Mouse (Mus musculus): Measurements from ENCODE around the gene Sergef.
"Not testable (repeated sequence)": the region's sequence is repeated elsewhere in the genome, so short reads cannot be mapped to it uniquely, and the experiment has no call there.

Gene Sergef

GRCm38 (mm10) chr7:46639692-46640031 lies at the start of gene Sergef:
Gene Sergef, minus strand, starts transcription at chr7:46639807.
- peak; percentile 92 for DNase-seq

- no peak for DNase-seq
Measured at GRCm38 (mm10) chr7:46686827-46687226, 47.2 kb upstream of the Sergef start.

- no peak for DNase-seq
Measured at GRCm38 (mm10) chr7:46680732-46681131, 41.1 kb upstream of the Sergef start.

DNA sequence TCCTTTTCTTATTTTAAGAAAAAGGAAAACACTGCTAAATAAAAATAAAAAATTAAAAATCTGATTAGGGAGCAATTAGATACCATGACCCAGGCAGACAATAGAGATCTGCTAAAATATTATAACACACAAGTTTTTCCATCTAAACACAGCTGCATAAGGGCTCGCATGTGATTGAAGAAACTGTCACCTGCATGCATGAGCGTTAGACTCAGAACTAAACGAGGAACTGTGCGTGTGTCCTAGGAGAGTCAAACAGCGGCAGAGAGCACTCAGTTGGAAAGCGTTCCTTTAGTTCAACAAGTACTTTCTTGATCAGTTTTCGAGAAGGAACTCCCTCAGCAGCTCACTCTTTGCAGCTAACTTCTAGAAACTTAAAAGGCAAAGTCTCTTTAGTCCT lies 39.4 kb upstream of the Sergef start:
- DNase-seq: not testable (repeated sequence)

DNA sequence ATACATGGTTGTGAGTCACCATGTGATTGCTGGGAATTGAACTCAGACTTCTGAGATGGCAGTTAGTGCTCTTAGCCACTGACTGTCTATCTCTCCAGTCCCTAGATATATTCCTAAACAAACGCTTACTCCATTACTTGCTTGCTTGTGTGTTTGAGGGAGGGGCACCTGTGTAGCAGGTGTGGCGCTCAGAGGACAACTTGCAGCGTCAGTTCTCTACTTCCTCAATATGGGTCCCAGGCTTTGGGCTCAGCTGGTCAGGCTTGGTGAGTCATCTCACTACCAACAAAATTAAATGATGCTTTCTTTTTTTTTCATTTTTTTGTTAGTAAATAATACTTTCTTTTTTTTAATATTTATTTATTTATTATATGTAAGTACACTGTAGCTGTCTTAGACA lies 38.8 kb upstream of the Sergef start:
- DNase-seq: no peak

- no peak for DNase-seq
Measured at GRCm38 (mm10) chr7:46676808-46677360, 37.3 kb upstream of the Sergef start.

- no peak for DNase-seq
Measured at GRCm38 (mm10) chr7:46675886-46676285, 36.3 kb upstream of the Sergef start.

DNA sequence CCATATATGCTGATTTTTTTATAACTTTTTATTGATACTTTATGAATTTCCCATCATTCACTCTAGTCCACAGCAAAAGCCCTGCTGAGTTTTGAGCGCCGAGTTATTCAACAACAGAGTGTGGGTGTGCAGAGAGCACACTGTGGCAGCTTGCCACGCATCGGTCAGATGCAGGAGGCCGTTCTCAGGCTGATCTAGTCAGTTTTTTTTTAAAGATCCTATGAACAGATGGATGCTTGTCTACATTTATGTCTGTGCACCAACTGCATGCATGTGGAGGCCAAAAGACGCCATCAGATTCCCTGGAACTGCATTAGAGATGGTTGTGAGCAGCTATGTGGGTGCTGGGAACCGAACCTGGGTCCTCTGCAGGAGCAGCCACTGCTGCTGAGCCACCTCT lies 35.5 kb upstream of the Sergef start:
- DNase-seq: no peak

GRCm38 (mm10) chr7:46672160-46672672 lies 32.6 kb upstream of the Sergef start, which contains the start of gene Tph1:
Gene Tph1, minus strand, starts transcription at chr7:46672537.
- no peak for DNase-seq

DNA sequence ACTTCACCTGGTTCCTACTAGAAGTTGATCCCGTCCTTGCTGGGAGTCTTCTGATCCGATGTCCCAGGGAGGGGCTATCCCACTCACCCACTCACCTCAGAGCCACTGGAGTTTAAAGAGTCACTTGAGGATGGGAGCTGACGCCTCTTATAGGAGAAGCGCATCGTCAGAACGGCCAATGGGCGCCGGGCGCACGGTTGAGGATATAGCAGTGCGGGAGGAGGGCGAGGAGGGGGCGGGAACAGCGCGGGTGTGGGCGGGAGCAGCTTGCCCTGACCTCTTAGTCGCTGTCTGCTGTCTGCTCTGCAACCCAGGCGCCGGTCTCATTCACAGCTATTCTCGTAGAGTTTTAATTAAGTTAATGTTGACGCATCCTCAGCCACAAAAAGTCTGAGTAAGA lies 27.6 kb upstream of the Sergef start:
- DNase-seq: no peak

DNA sequence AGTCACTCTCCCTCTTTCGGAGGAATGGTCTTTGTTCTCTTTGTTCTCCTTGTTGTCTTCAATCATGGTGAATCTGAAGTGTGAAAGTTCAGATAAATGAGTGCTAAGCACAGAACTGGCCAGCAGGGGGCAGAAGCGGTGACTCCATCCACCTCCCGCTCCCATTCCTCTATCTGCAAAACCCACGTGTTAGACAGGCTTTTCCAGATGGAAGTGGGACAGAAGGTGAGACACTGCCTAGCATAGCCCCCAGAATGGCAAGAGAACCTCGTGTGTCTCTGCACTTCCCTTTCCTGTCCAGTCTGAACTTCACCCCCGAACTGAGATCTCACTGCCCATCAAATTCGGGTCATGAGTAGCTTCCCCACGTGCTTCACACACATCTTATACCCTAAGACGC lies 25.6 kb upstream of the Sergef start:
- peak; percentile 31 for DNase-seq

DNA sequence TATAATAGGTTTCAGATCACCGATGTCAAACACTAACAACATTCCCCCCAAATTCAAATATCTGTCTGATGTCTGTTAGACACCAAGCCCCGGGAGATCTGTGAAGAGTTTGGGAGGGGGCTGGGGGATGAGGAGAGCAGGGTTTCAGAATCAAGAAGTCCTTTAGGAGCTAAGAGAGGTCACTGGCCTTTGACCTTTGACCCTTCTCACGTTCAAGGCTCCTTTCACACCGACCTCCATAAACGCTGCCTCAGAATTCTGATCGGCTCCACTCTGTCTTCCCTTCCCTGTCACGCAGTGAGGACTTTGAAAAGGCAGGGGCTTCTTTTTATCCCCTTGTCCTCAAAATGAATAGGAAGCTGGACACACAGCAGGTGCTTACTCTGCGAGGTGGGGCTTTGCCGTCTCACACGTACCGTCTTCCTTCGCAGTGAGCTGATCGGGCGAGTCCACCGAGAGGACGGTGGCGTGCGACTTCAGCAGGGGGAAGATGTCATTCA lies 22.0 kb upstream of the Sergef start:
- no peak for DNase-seq

DNA sequence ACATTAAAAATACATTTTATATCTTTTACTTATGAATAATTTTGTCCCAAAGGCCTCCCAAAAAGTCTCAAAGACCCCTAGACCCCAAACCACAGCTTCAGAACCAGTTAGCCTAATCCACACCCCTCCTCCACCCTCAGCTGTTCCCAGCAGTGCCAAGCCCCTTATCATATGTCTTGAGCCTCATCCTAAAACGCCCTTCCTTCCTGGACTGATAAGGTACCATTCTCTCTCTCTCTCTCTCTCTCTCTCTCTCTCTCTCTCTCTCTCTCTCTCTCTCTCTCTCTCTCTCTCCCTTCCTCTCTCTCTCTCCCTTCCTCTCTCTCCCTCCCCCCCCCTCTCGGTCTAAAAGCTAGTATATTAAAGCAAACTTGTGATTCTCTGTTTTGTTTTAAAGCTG lies 12.7 kb upstream of the Sergef start:
- DNase-seq: no peak

DNA sequence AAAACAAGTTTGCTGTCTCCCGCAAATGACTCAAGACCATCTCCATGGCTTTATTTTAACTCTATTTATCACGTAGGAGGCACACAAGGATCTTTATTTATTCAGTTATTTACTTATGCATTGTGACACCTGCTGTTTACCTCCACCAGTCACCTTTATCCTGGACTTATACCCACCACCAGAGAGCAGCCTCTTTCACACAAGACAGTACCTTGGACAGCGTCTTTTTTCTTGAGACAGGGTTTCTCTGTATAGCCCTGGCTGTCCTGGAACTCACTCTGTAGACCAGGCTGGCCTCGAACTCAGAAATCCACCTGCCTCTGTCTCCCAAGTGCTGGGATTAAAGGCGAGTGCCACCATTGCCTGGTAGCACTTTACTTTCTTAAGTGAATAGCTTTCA lies 10.6 kb upstream of the Sergef start:
- not testable (repeated sequence) for DNase-seq

DNA sequence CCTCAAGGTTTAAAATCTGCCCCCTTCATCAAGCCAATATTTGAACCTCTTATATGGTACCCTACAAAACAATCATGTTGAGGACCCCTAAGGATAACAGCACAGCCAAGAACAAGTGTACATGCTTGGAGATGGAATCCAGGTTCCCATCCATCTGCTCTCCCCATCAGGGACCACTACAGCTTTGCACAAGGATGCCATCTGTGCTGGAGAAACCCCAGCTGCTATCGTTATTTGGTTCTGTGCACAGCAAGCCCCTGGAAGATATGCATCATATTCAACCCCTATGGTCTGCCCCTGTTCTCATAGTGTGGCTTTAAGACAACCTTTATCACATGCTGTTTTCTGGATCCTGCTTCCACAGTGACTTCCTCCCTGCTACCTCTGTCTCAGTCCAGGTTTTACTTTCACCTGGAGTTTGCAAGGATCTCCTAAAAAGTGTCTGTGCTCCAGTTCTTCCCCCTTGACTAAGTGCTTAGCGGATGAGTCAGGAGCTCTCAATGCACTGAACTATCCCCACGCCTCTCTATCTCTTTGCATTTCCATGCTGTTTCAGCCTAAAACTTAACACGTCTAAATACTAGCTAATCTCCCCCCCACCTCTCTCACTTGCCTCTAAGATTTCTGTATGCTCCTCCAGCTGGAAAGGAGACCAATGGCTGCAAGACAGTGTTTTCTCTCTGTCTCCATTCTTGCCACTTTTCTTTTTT lies 9.0 kb upstream of the Sergef start:
- no peak for DNase-seq

DNA sequence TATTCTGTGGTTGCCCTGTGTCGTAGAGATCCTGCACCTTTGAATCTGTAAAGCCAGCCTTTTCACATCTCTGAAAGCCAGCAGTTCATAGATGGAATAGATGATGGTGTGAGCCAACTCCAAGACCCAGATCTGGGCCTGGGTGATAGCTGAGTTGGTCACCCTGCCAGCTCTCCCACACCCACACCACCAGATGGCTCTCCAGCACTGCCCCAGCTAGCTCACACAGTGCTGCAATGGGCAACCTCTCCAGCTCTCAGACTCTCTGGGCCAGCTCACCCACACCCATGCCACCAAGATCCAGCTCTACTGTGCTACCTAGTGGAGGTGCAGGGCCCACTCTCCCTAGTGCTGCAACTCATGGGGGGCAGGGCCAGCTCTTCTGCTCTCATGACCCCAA lies 3.6 kb upstream of the Sergef start:
- DNase-seq: peak; percentile 6

GRCm38 (mm10) chr7:46640062-46640461 lies 455 bp upstream of the Sergef start:
- no peak for DNase-seq

GRCm38 (mm10) chr7:46638889-46639691 lies 517 bp downstream of the Sergef start:
- DNase-seq: no peak

DNA sequence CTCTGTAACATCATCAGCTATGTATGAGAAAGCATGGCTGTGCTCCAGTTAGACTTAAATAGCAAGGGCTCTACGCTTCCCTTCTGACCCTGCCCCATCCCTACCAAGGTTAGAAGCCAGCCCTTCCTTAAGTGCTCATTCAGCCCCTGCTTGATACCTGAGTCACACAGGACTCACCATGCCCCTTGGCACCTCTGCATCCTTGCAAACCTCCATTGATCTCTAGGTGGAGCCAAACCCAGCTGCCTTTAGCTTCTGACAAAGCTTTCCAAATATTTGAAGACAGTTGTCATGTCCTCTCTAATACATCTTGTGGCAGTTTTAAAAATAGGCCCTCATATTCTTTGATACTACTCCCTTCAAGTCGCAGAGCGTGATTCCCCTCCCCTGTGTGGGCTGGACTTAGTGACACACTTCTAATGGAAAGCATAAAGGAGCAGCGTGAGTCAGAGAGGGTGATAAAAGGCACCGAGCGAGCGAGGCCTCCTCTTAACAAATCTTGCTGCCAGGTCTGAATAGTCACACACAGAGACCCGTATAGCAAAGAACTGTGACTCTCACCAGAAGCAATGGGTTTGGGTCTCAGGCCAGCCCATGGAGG lies 11.1 kb downstream of the Sergef start:
- no peak for DNase-seq

DNA sequence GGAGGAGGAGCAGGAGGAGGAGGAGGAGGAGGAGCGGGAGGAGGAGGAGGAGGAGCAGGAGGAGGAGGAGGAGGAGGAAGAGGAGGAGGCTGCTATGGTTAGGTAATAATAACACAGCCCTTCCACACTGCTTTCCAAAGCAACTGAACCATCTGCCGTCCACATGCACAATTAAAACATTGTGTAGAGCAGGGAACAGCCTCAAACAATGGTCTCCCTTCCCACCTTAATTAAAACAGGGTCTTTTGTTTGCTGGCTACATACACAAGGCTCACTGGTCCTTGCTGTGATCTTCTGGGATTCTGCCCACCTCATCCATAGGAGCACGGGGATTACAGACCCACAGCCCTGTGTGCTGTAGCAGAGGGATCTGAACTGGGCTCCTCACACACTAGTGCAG lies 15.6 kb downstream of the Sergef start:
- DNase-seq: no peak

DNA sequence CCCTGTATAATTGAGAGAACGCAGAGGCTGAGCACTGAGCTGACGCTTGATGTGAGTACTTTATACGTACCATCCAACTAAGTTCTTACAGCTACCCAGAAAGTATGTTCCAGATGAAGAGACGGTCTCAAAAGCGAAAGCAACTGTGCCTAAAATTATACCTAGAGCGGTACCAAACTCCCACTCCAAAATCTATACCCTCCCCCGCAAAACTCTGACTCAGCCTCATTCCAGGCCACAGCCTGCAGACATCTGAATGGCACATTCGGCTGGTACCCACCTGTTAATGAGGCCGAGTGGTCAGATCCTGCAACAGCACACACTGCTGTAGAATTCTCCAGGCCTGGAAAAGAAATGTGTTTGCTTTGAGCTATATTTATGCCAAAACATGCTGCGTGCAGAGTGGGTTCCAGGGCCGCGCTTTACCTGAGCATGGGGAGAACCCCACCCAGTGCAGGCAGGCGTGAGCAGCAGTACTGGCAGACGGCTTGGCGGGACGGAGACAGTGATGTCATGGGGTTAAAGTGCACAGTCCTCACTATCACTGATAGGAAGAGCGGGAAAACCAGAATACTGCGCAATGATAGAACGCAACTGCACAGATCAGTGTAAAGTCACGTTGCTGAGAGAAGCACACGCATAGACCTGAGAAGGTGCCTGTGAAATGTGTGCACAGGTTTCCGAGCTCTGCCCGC lies 21.0 kb downstream of the Sergef start:
- no peak for DNase-seq

GRCm38 (mm10) chr7:46616429-46617005 lies 23.1 kb downstream of the Sergef start:
- peak; percentile 13 for DNase-seq

Measured in kidney, adult 18-20 months (tissue).